Mouse (Mus musculus): ENCODE measurements around the gene E4f1.
A peak's percentile ranks its signal among the peaks of the same experiment; 100 is the strongest.

Gene E4f1

DNA sequence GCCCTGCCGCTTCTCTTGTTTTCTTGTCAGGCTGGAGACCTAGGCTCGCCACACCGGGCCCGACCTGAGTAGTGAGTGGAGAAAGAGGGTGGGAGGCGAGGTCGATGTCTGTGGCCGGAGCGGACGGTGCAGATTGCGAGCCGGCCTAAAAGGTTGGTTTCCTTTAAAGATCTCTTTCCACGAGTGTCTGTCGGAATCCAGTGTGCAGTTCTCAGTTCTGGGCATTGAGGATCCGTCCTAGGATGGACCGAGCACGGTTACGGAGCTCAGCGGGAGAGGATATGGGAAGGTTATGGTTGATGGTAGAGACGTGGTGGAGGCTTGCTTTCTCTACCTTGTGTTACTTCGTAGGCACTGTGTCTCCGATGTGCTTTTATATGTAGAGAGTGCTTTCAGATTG lies 55.1 kb downstream of the E4f1 start:
- no peak for DNase-seq (ENCODE audit: low read depth, low spot score)

DNA sequence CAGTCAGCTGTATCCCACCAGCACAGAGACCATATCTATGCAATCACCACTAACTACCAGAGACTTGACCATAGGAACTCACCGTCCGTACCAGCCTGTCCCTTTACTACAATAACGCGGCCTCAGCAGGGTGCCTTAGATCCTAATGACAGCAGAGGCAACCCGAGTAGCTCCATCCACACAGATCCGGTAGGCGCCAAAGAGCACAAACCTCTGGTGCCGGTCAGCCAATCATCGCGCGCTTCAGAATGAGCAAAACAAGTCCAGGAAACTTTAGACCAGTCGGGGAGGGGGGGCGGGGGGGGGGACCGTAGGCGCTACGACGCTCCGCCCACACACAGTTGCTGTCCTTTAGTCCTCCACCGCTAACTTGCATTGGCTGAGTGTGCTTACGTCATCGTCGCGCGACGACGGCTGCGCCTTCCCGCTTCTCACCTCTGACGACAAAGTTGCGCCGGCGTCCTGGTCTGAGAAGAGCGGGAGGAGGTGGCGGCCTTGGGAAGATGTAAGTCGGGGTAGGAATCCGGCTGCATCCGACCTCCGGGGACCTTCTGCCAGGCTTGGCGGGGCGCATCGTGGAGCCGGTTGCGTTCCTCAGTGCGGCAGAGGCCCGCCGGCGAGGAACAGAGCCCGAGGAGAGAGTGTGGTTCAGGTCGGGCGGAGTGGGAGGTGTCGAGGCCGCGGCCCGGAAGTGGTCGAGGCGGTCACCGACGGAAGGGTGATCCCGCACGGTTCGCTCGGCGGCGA lies 55.7 kb downstream of the E4f1 start, which contains the start of gene Rnps1:
TSS of gene Rnps1 (plus strand) at position 336 of the 747 bp plus-strand sequence.
- DNase-seq (ENCODE audit: low read depth, low spot score): peak; percentile 100

DNA sequence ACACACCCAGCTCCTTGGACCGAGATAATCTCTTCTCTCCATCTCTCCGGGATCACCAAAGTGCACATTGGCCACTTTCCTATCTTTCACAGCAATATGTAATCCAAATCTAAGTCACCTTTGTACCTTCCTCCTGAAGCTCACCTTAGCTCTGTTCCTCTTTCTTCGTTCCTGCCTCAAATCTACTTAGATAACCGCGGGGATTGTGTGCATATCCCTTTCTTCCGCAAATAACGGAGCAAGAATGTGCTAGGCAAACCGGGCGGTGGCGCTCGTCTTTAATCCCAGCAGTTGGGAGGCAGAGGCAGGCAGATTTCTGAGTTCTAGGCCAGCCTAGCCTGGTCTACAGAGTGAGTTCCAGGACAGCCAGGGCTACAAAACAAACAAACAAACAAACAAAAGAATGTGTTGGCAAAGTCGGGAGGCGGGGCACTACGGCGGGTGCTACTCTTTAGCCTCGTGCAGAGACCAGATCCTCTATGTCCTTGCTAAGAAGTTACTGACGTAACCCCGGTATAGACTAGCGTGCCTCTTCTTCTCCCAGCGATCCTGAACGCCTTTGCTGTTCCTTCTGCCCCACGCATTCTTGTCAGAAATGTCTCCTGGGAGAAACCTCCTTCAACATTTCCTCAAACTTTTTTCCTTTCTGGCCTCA lies 56.4 kb downstream of the E4f1 start:
- no peak for DNase-seq (ENCODE audit: low read depth, low spot score)

GRCm38 (mm10) chr17:24407116-24407803 lies 62.9 kb downstream of the E4f1 start:
- no peak for DNase-seq (ENCODE audit: low read depth, low spot score)

DNA sequence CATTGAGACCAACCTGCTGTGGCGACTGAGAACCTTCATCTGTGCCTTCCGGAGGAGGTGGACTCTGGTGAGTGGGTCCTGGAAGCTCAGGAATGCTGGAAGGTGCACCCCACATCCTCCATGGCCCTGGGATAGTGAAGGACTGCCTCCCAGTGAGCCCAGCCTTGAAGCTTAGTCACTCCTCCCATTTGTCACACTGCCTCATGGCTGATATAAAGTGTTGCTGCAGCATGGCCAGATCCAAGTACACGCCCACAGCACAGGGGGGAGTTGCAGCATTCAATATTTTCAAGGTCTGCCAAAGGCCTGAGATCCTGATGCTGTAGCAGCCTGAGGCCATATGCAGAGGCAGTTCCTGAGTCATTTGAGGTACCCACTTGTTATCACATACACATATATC lies 67.7 kb downstream of the E4f1 start:
- DNase-seq (ENCODE audit: low read depth, low spot score): no peak

GRCm38 (mm10) chr17:24394456-24394855 lies 75.7 kb downstream of the E4f1 start:
- no peak for DNase-seq (ENCODE audit: low read depth, low spot score)

Data from mesoderm, embryonic 11.5 days (tissue).